Mouse (Mus musculus) CH12F3 (cell line): ENCODE results near the gene Cyp2d34.

Experiments
- in situ Hi-C: fragments of 300-500 bp; cut with MboI; formaldehyde crosslinking; loops from 2 replicates; pipeline ENCODE4 v1.14.3; 2020; ENCODE audit warnings: low sequenced_read_pairs

The Cyp2d34 gene

DNA sequence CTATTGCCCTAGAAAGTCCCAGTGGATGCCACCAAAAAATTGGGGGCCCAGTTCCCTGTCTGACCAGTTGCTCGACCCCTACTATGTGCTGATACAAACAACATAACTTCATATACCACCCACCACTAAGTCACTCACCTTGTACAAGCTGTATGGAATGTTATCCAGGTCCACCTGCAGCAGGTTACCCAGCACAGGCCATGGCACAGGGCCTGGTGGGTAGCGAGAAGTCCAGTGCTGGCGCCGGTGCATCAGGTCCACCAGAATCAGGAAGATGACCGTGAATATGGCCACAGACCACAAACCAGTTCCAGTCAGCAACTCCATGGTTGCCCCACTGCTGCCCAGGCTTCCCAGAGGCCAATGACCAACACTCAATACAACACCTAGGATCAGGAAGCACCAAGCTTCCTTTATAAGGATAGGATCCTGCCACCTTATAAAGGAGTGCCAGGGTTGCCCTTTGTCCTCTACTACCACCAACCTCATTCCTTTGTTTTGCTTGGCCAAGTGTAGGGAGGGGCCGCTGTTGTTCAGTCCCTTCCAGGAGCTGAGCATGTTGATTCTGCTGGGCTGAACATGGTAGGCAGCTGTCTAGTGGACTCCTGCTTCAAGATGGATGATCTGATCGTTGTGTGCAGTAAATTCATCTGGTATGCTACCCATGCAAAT lies at the start of gene Cyp2d34:
Cyp2d34 (minus strand) TSS at position 416 of the 672 bp plus-strand sequence.
- in situ Hi-C loops: no loop called here

DNA sequence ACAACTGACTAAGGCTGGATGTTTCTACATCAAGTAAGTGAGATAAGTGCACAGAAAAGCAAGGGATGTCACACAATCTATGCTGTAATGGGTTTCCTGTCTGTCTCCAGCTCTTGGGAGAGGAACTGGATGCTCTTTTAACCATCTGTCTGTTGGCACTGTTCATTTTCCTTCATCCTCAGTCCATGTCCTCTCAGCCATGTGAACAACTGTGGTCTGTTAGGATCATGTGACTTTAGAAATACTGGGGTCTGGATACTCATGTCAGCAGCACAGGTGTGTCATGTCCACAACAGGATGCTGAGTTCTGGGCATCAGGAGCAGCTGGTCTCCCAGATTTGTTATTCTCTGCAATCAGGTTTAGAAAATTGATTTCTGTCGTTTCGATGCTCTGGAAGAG lies 35.6 kb upstream of the Cyp2d34 start:
- in situ Hi-C loops: no loop called here

DNA sequence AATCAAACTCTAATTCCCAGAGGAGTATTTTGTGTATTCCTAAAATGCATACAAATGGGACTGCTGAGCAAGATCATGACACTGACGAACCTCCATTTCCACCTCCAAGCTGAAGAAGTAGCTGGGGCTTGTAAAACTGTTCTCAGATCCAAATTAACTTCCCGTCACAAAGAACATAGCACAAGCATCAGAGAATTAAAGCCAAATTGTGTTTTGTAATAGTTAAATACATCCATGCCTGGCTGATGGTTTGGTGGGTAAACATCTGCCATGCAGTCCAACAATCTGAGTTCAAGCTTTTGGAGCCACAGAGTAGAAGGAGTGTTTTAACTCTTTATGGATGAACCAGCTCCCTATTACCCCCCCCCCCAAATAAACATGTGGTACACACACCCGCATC lies 23.6 kb upstream of the Cyp2d34 start:
- in situ Hi-C loops: no loop called here

DNA sequence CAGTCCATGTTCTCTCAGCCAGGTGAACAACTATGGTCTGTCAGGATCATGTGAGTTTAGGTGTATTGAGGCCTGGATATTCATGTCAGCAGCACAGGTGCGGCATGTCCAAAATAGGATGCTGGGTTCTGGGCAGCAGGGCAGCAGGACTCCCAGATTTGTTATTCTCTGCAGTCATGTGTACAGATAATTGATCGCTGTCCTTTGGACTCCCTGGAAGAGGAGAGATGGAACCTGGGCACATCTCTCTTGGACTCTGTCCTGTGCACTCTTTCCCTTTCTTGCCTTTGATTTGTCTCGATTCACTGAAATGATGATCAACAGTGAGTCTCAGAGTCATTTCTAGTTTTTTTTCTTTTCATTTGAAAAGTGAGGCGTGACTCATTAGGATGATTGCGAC lies 23.0 kb upstream of the Cyp2d34 start:
- in situ Hi-C loops: no loop called here

DNA sequence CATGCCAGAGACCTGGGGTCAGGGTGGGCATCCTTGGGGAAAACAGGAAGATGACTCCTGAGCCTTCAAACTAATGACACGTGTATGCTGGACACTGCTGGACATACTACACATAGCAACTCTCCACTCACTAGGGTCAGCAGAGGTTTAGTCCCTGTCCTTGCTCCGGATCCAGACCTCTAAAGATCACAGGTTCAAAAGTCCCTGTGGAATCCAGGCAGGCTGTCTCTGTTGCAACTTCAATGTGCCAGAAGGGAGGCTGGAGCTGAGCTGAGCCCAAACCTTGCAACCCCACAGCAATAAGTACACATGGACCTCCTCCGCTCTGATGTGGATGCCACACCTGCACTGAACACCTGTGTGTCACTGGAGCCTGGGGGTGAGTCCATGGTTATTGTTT lies 22.0 kb upstream of the Cyp2d34 start:
- in situ Hi-C loops: no loop called here

DNA sequence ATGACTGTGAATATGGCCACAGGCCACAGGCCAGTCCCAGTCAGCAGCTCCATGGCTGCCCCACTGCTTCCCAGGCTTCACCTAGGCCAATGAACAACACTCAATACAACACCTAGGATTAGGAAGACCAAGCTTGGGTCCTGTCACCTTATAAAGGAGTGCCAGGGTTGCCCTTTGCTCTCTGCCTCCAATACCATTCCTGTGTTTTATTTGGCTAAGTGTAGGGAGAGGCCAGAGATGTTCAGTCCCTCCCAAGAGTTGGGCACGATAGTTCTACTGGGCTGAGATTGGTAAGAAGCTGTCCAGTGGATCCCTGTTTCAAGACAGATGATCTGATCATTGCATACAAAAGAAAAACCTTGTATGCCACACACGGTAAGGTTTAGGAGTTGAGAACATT lies 21.2 kb upstream of the Cyp2d34 start:
- in situ Hi-C loops: no loop called here

DNA sequence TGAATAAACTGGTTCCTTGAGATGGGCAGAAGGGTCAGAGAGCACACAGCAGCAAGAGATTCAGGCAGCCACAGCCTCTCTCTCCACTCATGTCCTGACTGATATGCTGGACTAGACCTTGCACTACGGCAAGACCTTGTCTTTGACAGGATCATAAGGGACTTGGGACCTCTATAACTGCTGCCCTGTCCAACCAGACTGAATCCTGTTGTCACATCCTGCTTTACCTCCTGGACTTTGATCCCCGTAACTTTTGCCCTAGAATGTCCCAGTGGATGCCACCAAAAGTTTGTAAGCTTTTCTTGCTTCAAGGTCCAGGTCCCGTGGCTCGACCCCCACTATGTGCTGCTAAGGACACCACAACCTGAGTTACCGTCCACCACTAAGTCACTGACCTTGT lies 20.6 kb upstream of the Cyp2d34 start:
- in situ Hi-C loops: no loop called here

DNA sequence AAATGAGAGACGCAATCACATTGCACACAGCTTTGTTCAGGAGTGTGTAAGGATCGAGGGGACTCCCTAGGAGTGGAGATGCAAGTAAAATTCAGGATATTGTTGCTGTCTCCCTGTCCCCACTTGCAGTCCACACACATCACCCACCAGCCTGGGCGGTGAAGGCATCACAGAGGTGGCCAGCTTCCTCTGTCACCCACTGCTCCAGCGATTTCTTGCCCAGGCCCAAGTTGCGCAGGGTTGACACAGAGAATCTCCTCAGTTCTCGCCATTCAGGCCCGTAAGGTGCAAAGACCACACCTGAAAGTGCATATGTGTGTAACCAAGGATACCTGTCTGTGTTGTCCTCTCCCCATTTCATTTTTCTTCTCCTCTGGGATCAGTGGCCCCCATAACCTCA lies 19.5 kb upstream of the Cyp2d34 start:
- in situ Hi-C loops: no loop called here

DNA sequence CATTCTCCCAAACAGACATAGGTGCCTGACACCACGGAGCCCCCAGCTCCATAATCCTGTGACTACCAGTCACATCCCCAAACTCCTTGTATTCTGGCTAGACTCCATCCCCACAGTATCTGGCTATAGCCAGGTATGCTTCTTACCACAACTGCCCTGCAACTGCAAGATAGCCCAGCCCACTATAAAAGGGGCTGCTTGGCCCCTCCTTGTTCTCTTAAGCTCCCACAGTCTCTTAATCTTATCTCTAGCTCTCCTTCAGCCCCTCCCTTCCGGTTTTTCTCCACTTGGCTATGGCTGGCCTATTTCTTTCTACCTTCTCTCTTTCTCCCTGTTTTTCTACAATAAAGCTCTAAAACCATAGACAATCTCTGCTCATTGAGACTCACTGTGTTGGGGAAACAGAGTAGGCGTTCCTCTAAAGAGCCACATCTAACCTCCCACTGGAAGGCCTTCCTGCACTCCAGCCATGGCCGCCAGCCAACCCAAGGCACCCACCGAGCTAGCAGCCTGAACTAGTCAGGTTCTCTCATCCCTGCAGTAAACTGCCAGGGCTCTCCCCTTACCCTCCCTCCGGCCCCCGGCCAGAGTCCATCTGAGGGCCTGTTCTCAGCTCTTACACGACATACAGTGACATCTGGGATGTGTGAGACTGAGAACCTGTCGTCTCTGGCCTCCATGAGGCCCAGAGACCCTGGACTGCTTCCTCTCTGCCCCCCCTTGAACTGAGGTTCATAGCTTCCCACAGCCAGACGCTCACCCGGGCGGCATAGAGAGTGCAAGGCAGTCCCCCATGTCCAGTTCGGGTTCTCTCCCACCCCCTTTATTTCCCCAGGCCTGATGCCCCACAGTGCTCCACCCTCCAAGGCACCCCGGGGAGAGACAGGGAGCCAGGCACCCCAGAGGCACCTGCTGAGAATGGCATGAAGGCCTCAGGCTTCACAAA lies 16.7 kb upstream of the Cyp2d34 start:
- in situ Hi-C loops: no loop called here

DNA sequence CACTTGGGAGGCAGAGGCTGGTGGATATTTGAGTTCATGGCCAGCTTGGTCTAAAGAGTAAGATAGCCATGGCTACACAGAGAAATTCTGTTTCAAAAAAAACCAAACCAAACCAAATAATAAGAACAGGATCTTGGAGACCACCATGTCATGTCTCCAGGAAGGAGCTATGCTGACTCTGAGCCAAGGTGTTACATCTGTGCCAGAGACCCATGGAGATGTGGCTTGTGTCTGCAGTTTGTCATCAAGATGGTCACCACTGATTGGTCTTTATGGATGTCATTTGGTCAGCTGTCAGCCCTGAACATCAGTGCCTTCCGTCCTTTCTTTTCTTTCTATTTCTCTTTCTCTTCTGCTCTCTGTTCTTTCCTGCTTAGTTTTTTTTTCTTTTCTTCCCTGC lies 14.2 kb upstream of the Cyp2d34 start:
- in situ Hi-C loops: no loop called here

DNA sequence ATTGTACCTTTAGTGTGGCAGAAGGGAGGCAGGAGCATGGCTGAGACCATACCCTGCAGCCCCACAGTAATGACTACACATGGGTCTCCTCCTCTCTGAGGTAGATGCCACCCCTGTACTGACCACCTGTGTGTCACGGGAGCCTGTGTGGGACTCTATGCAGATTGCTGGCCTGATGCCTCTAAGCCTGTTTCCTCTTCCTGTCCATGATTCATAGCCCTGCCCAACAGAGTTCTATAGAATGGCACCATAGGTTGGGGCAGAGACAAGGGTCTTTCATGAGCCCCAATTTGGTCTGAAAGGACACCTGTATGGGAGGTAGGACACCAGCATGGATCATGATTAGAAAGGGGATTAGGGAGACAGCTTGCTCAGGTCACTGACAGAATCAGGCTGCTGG lies 1.2 kb upstream of the Cyp2d34 start:
- in situ Hi-C loops: no loop called here

DNA sequence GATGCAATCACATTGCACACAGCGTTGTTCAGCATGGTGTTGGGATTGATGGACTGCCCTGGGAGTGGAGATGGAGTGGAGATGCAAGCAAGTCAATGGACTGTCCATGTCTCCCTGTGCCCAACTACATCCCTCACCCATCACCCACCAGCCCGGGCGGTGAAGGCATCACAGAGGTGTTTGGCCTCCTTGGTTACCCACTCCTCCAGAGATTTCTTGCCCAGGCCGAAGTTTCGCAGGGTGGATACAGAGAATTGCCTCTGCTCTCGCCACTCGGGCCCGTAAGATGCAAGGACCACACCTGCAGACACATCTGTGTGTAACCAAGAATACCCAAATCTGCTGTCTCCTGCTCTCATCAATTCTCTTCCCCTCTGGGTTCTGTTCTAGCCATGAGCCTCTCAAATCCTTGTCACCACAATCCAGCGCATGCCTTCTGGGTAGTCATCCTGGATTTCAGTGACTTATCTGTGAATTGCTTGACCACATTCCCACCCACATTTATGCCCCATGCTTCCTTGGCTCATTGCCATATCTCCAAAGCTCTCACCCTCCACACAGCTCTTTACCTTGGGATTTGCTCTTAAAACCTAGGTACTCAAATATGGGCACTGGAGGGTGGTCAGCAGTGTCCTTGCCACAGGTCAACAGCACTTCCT lies 2.3 kb downstream of the Cyp2d34 start:
- in situ Hi-C loops: no loop called here

DNA sequence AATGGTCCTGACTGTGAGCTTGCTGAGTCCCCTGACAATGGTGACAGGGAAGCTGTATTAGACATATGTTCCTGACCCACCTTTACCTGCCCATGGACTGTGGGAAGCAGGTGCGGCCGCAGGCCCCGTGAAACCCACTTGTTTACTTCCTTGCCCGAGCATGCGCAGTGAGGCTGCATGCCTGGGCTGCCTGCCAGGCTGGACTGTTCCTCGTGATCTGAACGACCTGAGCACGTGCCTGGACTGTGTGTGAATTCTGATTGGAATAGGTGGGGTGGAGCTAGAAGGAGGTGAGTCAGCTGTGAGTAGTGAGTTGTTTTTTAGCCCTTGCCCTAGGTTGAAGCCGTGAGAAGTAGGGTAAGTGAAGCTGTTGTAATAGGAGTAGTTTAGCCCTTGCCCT lies 38.1 kb downstream of the Cyp2d34 start:
- in situ Hi-C loops: no loop called here

DNA sequence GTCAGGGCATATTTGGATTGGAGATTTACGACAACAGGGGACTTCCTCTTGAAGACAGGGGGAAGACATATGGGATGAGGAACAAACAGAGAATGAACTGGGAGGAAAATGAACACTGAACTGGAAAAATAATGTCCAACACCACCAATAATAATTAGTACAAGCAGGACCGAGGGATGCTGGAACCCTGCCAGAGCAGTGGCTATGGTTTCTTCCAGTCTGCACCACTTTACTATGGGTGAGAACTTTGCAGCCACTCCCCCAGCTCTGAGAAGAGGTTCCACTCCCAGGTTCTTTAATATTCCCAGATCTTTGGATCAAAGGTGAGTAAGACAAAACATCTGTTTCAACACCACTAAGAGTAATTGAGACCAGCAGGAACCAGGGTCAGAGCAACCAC lies 41.7 kb downstream of the Cyp2d34 start:
- in situ Hi-C loops: no loop called here

DNA sequence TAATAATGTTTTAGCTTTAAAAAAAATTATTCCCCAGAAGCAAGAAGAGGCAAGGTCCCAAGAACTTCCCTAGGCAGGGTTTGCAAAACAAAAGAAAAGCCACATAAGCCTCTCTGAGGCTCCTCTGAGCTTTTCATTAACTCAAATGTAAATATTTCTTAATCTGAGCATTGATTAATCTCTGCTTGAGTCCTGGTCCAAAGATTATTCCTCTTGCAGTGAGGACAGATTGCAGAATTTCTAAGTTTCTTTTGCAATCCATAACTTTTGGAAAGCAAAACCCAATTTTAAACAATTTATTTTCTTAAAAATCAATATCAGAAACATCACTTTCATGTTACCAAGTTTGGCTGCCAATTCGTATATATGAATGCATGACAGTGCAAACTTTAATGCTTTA lies 47.9 kb downstream of the Cyp2d34 start:
- in situ Hi-C loops: no loop called here
